Mouse (Mus musculus) kidney, adult 9 months (tissue): ENCODE measurements around the gene Creg2.
"Not testable (repeated sequence)": the region's sequence is repeated elsewhere in the genome, so short reads cannot be mapped to it uniquely, and the experiment has no call there.

Experiments used
- DNase-seq: peaks from one replicate; pipeline ENCODE4 v3.0.0; 2022

Creg2 gene

GRCm38 (mm10) chr1:39593836-39594235 lies 57.4 kb downstream of the Creg2 start:
- DNase-seq: peak; percentile 67

GRCm38 (mm10) chr1:39592090-39592489 lies 59.2 kb downstream of the Creg2 start:
- peak; percentile 81 for DNase-seq

GRCm38 (mm10) chr1:39591557-39591956 lies 59.7 kb downstream of the Creg2 start:
- DNase-seq: not testable (repeated sequence)

- no peak for DNase-seq
Observed at GRCm38 (mm10) chr1:39590193-39590592, 61.1 kb downstream of the Creg2 start.

- no peak for DNase-seq
Observed at GRCm38 (mm10) chr1:39585416-39585815, 65.9 kb downstream of the Creg2 start.

- DNase-seq: no peak
Observed at GRCm38 (mm10) chr1:39583173-39583572, 68.1 kb downstream of the Creg2 start.

- DNase-seq: no peak
Observed at GRCm38 (mm10) chr1:39581215-39581614, 70.1 kb downstream of the Creg2 start.

GRCm38 (mm10) chr1:39579139-39579538 lies 72.1 kb downstream of the Creg2 start:
- no peak for DNase-seq

GRCm38 (mm10) chr1:39578446-39578845 lies 72.8 kb downstream of the Creg2 start:
- DNase-seq: no peak

GRCm38 (mm10) chr1:39577253-39577705 lies 74.0 kb downstream of the Creg2 start, which contains the start of gene Rnf149:
Rnf149 (minus strand) TSS chr1:39577405.
- peak; percentile 95 for DNase-seq

- peak; percentile 53 for DNase-seq
Observed at GRCm38 (mm10) chr1:39576431-39577243, 74.6 kb downstream of the Creg2 start.

- no peak for DNase-seq
Observed at GRCm38 (mm10) chr1:39575778-39576375, 75.4 kb downstream of the Creg2 start.

GRCm38 (mm10) chr1:39573890-39574289 lies 77.4 kb downstream of the Creg2 start:
- peak; percentile 22 for DNase-seq

- no peak for DNase-seq
Observed at GRCm38 (mm10) chr1:39571653-39572052, 79.6 kb downstream of the Creg2 start.
